Mouse (Mus musculus): Measurements from ENCODE around the gene Orc3. TPM values are rescaled to one million over a fixed set of nuclear protein-coding genes. Genes with fewer than 3 reads are reported as not detected.

Orc3 gene
- polyA plus RNA-seq (2017; shearing (Covaris generic)): 122 TPM

GRCm38 (mm10) chr4:34614630-34615094 is at the start of gene Orc3, which contains the start of gene Rars2:
Gene Orc3, minus strand, starts transcription at chr4:34614944.
Gene Rars2, plus strand, starts transcription at chr4:34614957.

DNA sequence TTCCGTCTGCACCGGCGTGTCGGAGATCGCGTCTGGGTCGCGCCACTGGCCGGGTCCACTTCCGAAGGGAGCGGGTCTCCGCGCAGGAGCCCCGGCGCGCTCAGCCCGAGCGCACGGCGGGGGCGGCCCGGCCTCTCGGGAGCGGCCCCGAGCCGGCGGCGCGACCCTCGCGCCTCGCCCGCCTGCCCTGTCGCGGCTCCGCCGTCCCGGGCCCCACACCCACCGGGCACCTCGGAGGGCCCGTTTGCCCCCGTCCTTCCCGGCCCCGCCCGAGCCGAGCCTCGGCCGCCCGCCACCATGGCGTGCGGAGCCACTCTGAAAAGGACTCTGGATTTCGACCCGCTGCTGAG is 64.0 kb downstream of the Orc3 start, which contains the start of gene Akirin2:
Akirin2 (plus strand) TSS at position 190 of the 350 bp plus-strand sequence.

Other genes starting within 250 kb of the Orc3 start
- 3.9 TPM for gene Akirin2, start 64.0 kb downstream of the Orc3 start, polyA plus RNA-seq (2017; shearing (Covaris generic))
- 61.8 TPM for gene Rars2, start within 50 bp of the Orc3 start, polyA plus RNA-seq (2017; shearing (Covaris generic))
- gene Slc35a1, start 72.5 kb upstream of the Orc3 start, polyA plus RNA-seq (2017; shearing (Covaris generic)): 38.4 TPM
- gene Cfap206, start 115.3 kb upstream of the Orc3 start, polyA plus RNA-seq (2017; shearing (Covaris generic)): not detected
- not detected for gene Gm136, start 141.3 kb upstream of the Orc3 start, polyA plus RNA-seq (2017; shearing (Covaris generic))
- gene Smim8, start 163.5 kb upstream of the Orc3 start, polyA plus RNA-seq (2017; shearing (Covaris generic)): 65.5 TPM